Comparison of ENCODE assay signal across 24 mouse cellular contexts in the genomic region with DNA sequence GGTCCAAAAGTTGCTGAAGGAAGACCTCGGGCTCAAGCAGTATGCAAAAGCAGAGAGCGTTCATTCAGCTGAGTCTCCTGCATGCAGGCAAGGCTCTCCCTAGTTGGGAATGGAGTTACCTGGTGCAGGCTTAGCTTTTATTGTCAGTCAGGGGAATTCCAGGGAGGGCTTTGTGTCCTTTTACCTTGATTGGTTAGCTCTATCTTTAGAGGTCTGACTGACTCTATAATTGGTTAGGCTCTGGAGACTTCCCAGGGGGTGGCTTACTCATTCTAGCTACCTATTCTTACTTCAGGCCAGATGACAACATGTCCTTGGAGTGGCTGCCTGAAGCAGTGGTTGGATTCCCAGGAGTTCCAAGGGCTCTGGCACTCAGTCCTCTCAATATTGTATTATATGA.
"Had no signal": no experiment of that assay in that cellular context is flagged by ENCODE, and none has a peak within 500 bp of the region (broad histone marks: within the 10 kb centered on the region; RNA-seq: fewer than 3 reads in every experiment).

No protein-coding gene starts in this region.

- H3K4me3 ChIP-seq: gastrocnemius, adult 2 months; heart, adult 2 months; heart, embryonic 13.5 days; heart, embryonic 15.5 days; hindbrain, embryonic 10.5 days; hindbrain, embryonic 12.5 days; layer of hippocampus, adult 2 months; limb, embryonic 13.5 days; limb, embryonic 15.5 days; liver, embryonic 12.5 days had no signal

- H3K4me1 ChIP-seq: liver, embryonic 12.5 days had no signal

- H3K27ac ChIP-seq: gastrocnemius, adult 2 months; heart, adult 2 months; heart, embryonic 13.5 days; heart, embryonic 15.5 days; hindbrain, embryonic 10.5 days; hindbrain, embryonic 12.5 days; hindbrain, embryonic 14.5 days; layer of hippocampus, adult 2 months; limb, embryonic 13.5 days; limb, embryonic 15.5 days; liver, embryonic 12.5 days; liver, embryonic 14.5 days had no signal

- DNase-seq: gastrocnemius, adult 2 months; gastrocnemius, postnatal 10 days; gastrocnemius, postnatal 25 days; heart, adult 2 months; heart, postnatal 4 days; kidney, adult 18-20 months; kidney, adult 8-10 months; kidney, postnatal 10 days; kidney, postnatal 25 days; kidney, postnatal 4 days; left cerebral cortex, postnatal 4 days had no signal

- H3K36me3 ChIP-seq: heart, embryonic 13.5 days; heart, embryonic 15.5 days; hindbrain, embryonic 10.5 days; hindbrain, embryonic 12.5 days; limb, embryonic 13.5 days; limb, embryonic 15.5 days; liver, embryonic 12.5 days had no signal

- ATAC-seq: hindbrain, embryonic 16.5 days; inflammation-experienced regulatory T-cells, adult 6 months; intestine, embryonic 16.5 days; liver, embryonic 12.5 days had no signal

- H3K4me2 ChIP-seq: heart, embryonic 13.5 days; heart, embryonic 15.5 days; hindbrain, embryonic 12.5 days; hindbrain, embryonic 14.5 days; limb, embryonic 13.5 days; limb, embryonic 15.5 days; liver, embryonic 12.5 days had no signal

- H3K9ac ChIP-seq: heart, embryonic 13.5 days; heart, embryonic 15.5 days; hindbrain, embryonic 12.5 days; hindbrain, embryonic 14.5 days; limb, embryonic 13.5 days; limb, embryonic 15.5 days; liver, embryonic 12.5 days; liver, embryonic 14.5 days had no signal

- H3K9me3 ChIP-seq: heart, embryonic 13.5 days; heart, embryonic 15.5 days; hindbrain, embryonic 10.5 days; hindbrain, embryonic 12.5 days; limb, embryonic 13.5 days; limb, embryonic 15.5 days; liver, embryonic 12.5 days had no signal

- H3K27me3 ChIP-seq: heart, embryonic 13.5 days; heart, embryonic 15.5 days; hindbrain, embryonic 12.5 days; limb, embryonic 13.5 days; limb, embryonic 15.5 days; liver, embryonic 12.5 days had no signal
